Mouse (Mus musculus): Measurements from ENCODE around the gene Cchcr1.

Cchcr1 gene

DNA sequence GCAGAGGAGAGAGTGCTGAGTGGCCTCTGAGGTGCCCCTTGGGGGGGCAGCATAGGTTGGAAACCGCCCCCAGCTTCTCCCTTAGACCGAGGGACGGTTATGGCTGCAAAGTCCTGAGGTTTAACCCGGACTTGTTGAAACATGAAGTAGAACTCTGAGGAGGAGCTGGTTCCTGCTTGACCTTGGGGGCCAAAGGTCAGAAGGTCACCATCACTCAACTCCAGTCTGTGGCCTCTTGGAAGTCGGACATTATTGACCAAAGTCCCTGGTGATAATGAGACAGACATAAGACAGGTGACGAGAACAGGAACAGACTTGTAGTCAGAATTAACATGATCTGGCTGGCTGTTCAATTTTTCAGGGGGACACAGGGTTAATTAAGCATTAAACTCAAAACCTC is 2.1 kb upstream of the Cchcr1 start:
- DNase-seq (ENCODE audit: low read depth, low spot score), result no peak

DNA sequence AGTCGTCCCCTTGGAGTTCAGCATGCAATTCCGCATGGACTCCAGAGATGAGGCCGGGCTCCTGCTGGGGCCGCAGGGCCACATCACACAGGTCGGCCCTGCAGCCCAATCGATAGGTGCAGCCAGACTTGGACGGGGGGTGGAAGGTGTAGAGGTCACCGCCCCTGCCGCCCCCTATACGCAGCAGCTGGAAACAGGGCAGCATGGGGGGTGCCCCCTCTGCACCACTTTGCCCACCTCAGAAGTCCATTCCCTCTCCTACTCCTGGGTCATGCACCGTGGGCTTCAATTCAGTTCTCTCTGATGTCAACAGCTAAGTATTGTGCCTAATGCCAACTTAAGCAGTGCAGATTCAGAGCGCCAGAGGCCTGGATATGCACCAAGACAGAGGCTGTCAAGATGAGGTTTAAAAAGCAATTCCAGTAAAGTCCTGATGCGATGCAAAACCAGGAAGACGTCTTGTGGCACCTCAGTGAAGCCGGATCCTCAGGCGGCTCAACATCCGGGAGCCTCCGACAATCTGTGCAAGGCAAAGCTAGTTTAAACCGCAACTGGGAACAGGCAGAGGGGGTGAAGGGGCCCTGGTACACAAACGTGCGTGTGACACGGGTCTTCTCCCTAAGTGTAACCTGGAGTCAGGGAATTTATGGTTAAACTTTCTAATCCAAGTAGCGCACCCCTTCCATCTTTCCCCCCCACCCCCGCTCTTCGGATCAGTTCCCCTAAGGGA is 824 bp upstream of the Cchcr1 start:
- no peak for DNase-seq (ENCODE audit: low read depth, low spot score)

DNA sequence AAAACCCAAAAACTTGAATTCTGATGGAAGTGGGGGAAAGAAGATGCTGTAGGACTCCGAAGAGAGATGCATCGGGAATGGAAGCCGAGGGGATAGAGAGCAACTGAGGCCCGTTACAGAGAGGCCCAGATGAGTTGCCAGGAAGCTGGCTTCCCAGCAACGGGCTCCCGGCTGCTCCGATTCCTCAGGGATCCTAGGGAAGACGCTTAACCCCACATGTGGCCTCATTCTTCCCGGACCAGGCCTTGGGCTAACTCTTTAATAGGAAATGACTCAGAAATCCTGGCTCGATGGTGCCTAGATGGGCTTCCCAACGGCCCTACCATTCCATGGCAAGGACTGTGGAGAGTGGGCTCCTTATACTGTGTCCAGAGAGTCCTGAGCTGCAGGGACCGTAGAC is 626 bp downstream of the Cchcr1 start:
- no peak for DNase-seq (ENCODE audit: low read depth, low spot score)

DNA sequence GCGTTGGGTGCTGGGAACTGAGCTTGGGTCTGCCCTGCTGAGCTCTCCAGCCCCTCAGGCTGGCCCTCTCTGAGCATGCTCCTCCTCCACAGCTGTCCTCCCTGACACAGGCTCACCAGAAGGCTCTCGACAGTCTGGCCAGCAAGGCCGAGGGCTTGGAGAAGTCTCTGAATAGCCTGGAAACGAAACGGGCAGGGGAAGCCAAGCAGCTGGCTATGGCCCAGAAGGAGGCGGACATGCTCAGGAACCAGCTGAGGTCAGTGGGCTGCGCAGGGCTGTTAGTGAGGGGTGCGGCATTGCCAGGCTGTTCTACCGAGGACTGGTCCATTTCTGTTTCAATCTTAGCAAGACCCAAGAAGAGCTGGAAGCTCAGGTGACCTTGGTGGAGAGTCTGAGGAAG is 7.5 kb downstream of the Cchcr1 start:
- no peak for DNase-seq (ENCODE audit: low read depth, low spot score)

DNA sequence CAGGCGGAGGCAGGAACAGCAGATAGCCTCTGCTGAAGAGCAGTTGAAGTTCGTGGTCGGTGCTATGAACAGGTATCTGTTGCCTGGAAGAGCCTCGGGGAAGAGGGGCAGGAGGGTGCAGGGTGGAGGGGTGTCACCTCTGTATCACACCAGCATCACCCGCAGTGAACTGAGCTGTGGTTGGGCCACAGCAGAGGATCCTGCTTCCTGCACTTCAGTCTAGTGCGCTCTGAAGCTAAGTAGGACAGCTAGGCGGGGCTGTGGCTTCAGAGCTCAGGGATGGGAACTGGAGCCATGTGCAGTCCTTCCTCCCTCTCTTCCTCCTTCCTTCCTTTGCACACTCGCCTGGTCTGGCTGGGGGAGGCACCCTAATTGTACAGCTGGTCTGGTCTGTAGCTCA is 9.7 kb downstream of the Cchcr1 start:
- no peak for DNase-seq (ENCODE audit: low read depth, low spot score)

DNA sequence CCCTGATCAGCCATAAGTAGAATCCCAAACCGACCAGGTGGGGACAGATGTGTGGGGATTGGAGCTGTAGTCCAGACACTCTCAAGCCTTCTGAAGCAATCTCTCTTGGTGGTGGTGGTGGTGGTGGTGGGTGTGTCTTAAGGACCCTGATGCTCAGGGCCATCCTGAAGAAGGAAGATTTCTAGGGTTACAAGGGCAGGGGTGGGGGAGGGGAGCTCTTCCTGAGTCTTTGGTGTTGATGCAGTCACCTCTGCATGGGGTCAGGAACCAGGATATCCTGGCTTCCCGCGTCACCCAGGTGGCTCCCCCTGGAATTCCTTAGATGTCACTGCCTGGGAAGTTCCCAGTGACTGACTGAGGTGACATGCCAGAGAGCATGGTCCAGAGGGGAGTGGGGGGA is 15.5 kb downstream of the Cchcr1 start:
- DNase-seq (ENCODE audit: low read depth, low spot score), result no peak

DNA sequence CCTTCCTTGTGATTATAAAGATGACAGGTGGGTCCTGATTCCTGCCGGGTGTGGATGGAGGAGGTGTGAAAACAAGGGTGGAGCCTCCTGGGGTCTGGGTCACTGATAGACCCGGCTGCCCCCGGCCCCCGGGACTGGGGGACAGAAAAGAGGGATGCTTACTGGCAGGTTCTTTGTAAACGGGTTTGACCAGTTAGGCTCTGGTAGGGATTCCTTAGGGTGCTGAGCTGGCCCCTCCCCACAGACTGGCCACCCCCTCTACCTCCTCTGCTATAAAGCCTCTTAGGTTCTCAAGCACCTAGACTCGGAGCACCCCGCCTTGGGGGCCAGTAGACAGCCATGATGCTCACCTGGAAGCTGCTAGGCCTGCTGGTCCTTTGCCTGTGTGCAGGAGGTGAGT is 16.0 kb downstream of the Cchcr1 start, which contains the start of gene Psors1c2:
TSS of gene Psors1c2 (plus strand) at position 301 of the 400 bp plus-strand sequence.
- DNase-seq (ENCODE audit: low read depth, low spot score), result no peak

DNA sequence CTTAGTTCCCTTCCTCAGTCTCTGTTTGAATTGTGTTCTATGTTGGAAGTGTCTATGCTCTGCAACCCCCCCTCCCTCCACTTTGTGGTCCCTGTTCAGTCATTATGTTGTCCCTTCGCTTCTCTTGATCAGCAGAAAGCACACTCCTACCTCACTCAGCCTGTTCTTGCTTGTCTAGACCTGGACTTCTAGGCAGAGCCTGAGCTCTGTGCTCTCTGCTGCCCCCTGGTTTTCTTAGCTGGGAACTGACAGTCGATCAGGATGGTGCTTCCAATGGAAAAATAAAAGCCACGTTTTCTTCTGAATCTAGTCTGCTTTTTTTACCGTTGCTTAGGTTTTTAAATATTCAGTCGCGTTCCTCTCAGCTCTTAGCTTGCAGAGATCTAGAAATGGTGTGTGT is 17.4 kb downstream of the Cchcr1 start:
- no peak for DNase-seq (ENCODE audit: low read depth, low spot score)

DNA sequence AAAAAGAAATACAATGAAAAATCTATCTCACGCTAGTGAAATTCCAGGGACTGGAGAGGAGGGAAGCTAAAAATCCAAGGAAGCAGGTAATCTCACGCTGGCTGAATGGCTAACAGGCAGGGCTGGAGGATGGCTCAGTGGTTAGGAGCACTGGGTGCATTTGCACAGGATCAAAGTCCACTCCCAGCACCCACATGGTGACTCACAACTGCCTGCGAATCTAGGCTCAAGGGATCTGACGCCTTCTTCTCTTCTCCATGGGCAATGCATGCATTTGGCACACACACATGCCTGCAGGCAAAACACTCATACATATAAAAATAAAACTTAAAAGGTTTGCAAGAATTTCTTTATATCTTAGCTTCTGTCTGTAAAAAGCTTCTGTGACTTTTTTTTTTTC is 20.5 kb downstream of the Cchcr1 start:
- no peak for DNase-seq (ENCODE audit: low read depth, low spot score)

DNA sequence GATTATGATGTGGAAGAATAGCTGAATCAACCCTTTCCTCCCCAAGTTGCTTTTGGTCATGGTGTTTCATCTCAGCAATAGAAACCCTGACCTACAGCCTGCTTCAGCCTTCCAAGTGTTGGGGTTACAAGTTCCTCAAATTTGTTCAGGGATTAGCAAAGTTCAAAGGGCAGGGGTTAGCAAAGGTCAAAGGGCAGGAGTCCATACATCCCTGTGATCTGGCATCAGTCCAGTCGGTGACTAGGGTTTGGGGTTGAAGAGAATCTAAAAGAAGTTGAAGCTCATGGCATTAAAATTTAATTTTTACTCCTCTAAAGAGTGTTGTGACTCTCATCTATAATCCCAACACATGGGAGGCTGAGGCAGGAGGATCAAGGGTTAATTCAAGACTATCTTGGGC is 21.6 kb downstream of the Cchcr1 start:
- no peak for DNase-seq (ENCODE audit: low read depth, low spot score)

DNA sequence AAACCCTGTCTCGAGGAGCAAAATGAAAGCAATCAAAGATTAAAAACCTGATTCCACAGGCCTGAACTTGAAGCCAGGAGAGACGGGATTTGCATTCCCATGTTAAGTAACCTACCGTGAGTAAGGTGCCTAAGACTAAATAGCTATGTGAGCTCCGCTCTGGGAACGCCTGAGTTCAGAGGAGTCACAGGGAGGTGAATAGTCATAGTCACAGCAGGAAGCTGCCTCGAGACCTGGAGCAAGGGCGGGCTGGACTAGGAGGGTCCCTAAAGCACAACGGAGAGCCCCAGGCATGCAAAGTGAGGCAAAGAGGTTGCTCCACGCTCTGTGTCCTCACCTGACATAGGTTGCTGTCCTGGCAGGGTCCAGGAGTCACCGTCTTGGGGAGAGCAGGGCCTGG is 22.6 kb downstream of the Cchcr1 start:
- DNase-seq (ENCODE audit: low read depth, low spot score), result no peak

DNA sequence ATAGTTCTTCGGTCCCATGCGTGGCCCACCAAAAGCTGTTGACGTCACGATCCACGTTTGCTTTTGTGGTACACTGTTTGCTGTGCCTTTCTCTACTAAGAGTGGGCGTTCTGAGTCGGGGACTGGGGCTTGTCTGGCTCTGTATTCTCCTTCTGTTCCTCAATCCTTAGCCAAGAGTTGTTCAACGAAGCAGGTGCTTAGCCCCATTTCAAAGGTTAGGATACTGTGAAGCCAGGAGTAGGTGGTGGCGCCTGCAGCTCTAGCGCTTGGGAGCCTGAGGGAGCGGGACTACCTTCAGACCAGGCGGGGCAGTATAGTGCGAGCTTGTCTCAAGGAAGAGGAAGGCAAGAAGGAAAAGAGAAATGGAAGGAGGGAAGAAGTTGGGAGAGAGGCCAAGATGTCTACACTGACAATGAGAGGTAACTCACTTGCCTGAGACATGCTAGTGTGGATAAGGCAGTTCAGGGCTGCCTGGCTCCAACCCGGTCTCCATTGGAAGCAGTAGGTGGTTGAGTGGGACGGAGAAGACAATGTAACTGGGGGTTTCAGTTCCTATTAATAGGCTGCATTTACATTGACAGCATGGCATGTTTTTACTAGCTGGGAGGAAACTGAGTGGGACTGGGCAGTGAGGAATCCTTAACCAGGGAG is 26.0 kb downstream of the Cchcr1 start:
- no peak for DNase-seq (ENCODE audit: low read depth, low spot score)

DNA sequence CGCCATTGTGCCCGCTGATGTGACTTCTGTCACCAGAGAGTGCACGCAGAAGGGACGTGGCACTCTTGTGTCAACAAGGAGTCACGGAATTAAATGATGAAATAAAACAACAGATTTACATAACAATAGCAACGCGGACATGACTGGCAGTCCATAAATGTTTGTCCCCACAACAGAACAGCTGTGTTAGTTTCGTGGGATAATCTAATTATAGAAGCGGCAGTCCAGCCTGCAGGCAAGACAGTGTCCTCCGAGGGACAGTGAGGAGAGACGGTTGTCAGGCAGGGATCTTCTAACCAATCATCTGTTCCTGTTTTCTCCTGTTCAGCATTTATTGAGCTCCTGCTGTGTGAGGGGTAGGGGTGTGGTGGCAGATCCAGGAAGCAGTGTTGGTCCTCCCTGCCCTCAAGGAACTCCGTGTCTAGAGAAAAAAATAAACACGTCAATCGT is 26.5 kb downstream of the Cchcr1 start:
- DNase-seq (ENCODE audit: low read depth, low spot score), result no peak

DNA sequence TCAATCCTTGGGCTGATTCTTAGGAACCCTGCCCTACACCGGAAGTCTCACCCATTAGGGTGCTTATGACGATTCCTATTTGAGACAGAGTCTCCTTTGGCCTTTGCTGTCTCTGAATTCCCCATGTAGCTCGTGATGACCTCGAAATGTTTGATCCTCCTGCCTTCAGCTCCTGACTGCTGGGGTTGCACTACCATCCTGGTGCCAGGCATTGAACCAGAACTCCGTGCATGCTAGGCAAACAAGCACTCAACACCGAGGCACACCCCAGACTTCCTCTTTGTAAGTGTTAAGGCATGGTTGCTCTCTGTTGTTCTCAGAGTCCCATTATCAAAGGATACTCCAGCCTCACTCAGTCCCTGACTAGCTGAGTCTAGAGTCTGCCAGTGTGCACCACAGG is 27.1 kb downstream of the Cchcr1 start:
- DNase-seq (ENCODE audit: low read depth, low spot score), result no peak

DNA sequence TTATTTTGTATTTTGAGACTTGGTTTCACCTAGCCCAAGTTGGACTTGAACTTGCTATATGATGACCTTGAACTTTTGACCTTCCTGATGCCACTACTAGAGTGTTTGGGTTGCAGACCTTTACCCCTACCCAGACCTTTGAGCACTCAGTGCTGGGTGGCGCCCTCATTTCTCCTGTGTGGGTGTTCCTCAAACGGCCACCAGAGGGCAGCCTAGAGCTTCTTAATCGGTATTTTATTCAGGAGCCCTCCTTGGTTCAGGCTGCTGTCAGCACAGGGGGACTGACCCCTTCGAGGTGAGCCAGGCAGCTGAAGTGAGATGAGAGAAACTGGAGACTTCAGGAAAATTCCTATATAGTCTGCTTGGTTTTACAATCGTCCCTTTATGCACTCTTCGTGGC is 27.8 kb downstream of the Cchcr1 start:
- peak; percentile 44 for DNase-seq (ENCODE audit: low read depth, low spot score)

DNA sequence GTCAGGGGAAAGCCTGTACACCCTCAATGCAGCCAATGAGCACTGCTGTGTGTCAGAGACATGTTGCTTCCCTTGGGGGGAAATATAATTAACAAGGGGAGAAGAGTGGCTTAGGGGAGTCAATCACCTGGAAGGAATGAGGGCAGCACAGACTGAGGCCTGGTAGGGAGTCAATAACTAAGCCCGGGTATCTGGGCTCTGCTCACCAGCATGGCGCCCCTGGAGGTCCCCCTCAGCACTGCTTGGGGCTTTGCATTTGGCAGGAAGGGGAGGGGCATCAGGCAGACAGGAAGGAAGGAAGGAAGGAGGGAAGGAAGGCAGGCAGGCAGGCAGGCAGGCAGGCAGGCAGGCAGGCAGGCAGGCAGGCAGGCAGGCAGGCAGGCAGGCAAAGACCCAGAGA is 30.6 kb downstream of the Cchcr1 start:
- no peak for DNase-seq (ENCODE audit: low read depth, low spot score)

DNA sequence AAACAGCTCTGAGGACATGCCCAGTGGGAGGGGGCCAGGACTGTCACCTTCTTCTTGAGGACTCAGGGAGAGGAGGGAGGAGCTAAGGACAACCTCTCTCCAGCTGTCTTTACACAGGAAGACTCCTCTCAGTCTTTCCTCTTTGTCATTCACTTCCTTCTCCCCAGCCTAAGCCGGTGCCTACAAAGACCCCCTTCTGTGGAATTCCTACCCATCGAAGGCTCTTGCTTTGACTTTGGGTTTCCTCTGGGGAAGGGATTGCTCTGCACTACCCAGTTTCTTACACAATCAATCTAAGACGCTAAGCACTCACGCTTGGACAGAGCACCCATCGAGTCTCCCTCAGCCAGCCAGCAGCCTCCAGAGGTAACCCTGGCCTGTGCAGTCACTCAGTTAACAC is 31.7 kb downstream of the Cchcr1 start:
- no peak for DNase-seq (ENCODE audit: low read depth, low spot score)

DNA sequence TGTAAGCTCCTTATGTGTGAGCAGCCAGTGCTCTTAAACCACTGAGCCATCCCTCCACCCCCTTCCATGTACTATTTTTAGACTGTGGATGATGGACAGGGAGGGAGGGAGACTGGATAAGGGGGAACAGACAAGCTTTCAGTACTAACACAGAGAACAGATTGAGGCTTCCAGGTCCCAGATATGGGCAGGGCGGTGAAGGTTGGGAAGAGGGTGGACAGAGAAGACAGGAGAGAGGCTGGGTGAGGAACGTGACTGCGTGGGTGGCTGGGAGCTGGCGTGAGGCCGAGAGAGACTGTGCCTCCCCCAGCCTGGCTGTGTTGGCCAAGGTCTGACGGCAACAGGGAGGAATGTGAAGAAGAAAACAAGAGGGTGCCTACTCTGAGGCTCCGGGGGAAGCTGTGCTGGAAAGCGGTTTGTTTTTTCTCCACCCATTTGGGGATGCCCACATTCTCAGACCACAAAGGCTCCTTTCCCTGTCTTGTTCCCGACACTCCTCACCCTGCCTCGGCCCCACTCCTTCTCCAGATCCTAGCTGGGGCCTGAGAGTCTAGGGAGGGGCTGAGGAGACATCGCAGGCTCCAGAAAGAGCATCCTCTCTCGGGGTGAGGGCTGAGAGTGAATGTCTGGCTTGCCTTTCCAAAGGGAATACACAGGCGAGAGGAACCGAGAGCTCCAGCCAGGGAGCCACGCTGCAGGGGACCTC is 32.7 kb downstream of the Cchcr1 start:
- peak; percentile 86 for DNase-seq (ENCODE audit: low read depth, low spot score)

DNA sequence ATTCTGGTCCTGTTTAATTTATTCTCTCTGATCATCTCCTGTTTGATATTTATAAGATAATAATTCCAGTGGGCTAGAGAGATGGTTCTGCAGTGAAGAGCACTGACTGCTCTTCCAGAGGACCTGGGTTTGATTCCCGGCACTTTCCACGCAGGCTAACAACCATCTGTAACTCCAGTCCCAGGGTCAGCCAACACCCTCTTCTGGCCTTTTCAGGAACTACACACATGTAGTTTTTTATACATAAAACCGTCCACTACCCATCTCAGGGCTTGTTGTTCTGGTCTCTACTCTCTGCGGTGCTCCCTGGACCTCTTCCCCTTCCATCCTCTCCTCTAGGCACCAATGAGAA is 33.2 kb downstream of the Cchcr1 start:
- no peak for DNase-seq (ENCODE audit: low read depth, low spot score)

DNA sequence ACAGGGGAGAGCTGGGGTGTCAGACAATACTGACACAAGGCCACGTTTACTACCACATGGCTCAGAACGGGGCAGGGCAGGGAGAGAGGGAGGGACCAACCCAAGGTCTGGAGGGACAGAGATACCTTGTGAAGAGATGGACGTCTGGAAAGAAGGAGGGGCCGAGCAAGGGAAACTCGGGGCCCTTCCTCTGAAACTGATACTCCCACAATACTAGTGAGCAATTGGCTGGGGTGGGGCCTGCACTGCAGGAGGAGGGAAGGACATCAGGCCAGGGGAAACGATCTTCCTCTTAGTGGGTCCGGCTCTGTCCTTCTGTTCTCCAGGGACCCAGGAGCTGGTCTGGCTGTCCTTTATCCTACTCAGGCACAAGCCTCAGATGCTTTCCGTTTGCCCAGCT is 34.0 kb downstream of the Cchcr1 start:
- DNase-seq (ENCODE audit: low read depth, low spot score), result no peak

DNA sequence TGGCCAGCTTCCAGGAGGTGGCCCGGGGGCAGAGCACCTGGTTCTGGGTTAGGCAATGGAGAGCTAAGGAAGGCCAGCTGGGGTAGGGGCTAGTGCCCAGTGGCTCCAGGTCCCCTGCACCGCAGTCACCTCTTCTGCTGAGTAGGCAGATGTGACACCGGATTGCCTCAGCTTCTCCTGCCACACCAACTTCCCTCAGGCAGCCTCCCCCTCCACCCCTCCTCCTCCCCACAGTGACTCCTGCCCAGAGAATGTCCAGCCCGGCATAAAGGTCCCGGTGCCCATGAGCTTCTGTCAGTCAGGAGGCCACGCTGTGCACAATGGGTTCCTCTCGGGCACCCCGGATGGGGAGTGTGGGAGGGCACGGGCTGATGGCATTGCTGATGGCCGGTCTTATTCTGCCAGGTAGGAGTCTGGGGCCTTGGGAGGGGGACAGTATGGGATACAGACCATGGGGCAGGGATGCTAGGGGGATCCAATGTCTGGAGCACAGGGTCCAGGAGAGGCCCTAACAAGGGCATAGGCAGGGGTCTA is 35.0 kb downstream of the Cchcr1 start, which contains the start of gene Cdsn:
TSS of gene Cdsn (plus strand) at position 248 of the 534 bp plus-strand sequence.
- no peak for DNase-seq (ENCODE audit: low read depth, low spot score)

DNA sequence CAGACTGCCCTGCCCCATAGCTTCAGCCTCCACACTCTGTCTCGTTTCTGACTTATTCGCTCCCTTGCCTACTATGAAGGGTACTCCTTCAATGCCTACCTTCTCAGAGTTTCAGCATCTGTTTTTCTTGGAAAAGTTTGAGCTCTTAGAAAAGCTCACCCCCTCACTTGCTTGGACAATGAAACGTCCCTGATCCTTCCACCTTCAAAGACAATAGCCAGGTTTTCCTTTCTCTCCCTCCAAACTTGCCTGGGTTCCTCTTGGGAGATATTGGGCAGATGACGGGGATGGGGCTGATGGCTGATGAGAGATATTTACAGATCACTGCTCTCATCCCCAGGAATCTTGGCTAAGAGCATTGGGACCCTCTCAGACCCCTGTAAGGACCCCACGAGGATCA is 37.4 kb downstream of the Cchcr1 start:
- no peak for DNase-seq (ENCODE audit: low read depth, low spot score)

Data from retina, adult 2 months (tissue).